Mouse (Mus musculus) kidney, postnatal 0 days (tissue): ENCODE data around the gene Ipo4. TPM values are rescaled to one million over a fixed set of nuclear protein-coding genes. Genes with fewer than 3 reads are reported as not detected.

Source experiments
- ATAC-seq: fragments of 200-750 bp; cut with Nextera tagmentation; replicated peaks from 2 replicates; pipeline ENCODE4 v1.8.0; 2017; ENCODE audit warnings: low read depth, moderate number of reproducible peaks, moderate TSS enrichment, moderate library complexity; ENCODE audit not compliant: low FRiP score
- DNase-seq: peaks from one replicate; pipeline ENCODE4 v3.0.0-alpha.2; 2016; ENCODE audit warnings: low spot score
- H3K27ac ChIP-seq: fragments of 300-500 bp; sonication (generic); 2 replicates; pipeline ENCODE4 v1.5.1; 2014; ENCODE audit warnings: mild to moderate bottlenecking
- H3K27me3 ChIP-seq: fragments of 300-500 bp; sonication (generic); 2 replicates; pipeline ENCODE4 v1.6.1; 2014; ENCODE audit warnings: low read length, mixed read lengths; ENCODE audit not compliant: insufficient read depth
- H3K36me3 ChIP-seq: fragments of 300-500 bp; sonication (generic); 2 replicates; pipeline ENCODE4 v1.6.1; 2014; ENCODE audit warnings: low read length, mixed read lengths; ENCODE audit not compliant: insufficient read depth
- H3K4me1 ChIP-seq: fragments of 300-500 bp; sonication (generic); replicated peaks from 2 replicates; pipeline ENCODE4 v1.6.1; 2014; ENCODE audit warnings: antibody characterized with exemption, low read length, mixed read lengths; ENCODE audit not compliant: insufficient read depth
- H3K4me2 ChIP-seq: fragments of 300-500 bp; sonication (generic); 2 replicates; pipeline ENCODE4 v1.6.1; 2014; ENCODE audit warnings: mild to moderate bottlenecking, low read length, moderate library complexity, mixed read lengths
- H3K4me3 ChIP-seq: fragments of 300-500 bp; sonication (generic); replicated peaks from 2 replicates; pipeline ENCODE4 v1.5.1; 2014; ENCODE audit warnings: low read depth, low read length
- H3K9ac ChIP-seq: fragments of 300-500 bp; sonication (generic); 2 replicates; pipeline ENCODE4 v1.6.1; 2014; ENCODE audit warnings: low read depth, low read length
- H3K9me3 ChIP-seq: fragments of 300-500 bp; sonication (generic); replicated peaks from 2 replicates; pipeline ENCODE4 v1.6.1; 2016; ENCODE audit warnings: low read length, inconsistent platforms, mixed read lengths
- CTCF ChIP-seq: IDR thresholded peaks from 2 replicates; pipeline ENCODE4 v1.5.1; 2016; ENCODE audit warnings: antibody characterized with exemption, low read depth, mild to moderate bottlenecking, moderate library complexity
- WGBS: fragments of 180-500 bp; shearing (Covaris S2); extraction: QIAGEN DNeasy Blood & Tissue Kit; methylation state at CpG from one replicate; pipeline ENCODE4 v1.1.7; 2014; 5-methylcytosine and 5-hydroxymethylcytosine counted together
- polyA plus RNA-seq: library from polyadenylated mRNA; unstranded; fragments of >200 nt; fragmentation: Nextera tagmentation; extraction: Ambion mirVana; gene quantifications from 2 replicates; pipeline ENCODE4 v1.2.1, GENCODE M21; 2015

The Ipo4 gene
- polyA plus RNA-seq, 1 experiment from 2014 or later: 58.5 TPM

DNA sequence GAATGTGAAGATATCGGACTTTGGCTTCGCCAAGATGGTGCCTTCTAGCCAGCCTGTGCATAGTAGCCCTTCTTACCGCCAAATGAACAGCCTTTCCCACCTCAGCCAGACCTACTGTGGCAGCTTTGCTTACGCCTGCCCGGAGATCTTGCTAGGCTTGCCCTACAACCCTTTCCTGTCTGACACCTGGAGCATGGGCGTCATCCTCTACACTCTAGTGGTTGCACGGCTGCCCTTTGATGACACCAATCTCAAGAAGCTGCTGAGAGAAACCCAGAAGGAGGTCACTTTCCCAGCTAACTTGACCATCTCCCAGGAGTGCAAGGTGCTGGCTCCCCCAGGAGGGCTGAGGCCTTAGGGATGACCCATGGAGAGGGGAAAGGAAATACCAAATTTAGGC is 15.8 kb upstream of the Ipo4 start:
- Histone ChIP-seq H3K27me3 (no peaks in the 10 kb centered on the region), H3K4me1 (no peaks in the 10 kb centered on the region), H3K9ac (no peak overlapping the region), H3K4me3 (no peak overlapping the region), H3K9me3 (no peaks in the 10 kb centered on the region), H3K27ac (no peak overlapping the region), H3K4me2 (no peak overlapping the region), H3K36me3 (0 out of 2 replicates have a peak, but pooled peaks cover 2% of the 10 kb centered on the region)
- ATAC-seq: no peak
- 90% methylated on average over 7 of the region's 7 CpGs for WGBS
- DNase-seq: no peak
- no peak for TF ChIP-seq CTCF

GRCm38 (mm10) chr14:55649884-55650283 is 14.1 kb upstream of the Ipo4 start, which contains the start of gene Tssk4:
Tssk4 (plus strand) TSS chr14:55650184.
- no peak within 1 kb of the TSS for H3K4me3 ChIP-seq
- no peak within 1 kb of the TSS for H3K9ac ChIP-seq
- DNase-seq (no peak), ATAC-seq (no peak)
- WGBS: 91% methylated on average over 2 of the region's 2 CpGs
- H3K4me1 ChIP-seq: no peaks in the 10 kb centered on the region; the same call in 1 of the 2 replicates
- H3K27ac ChIP-seq: no peak within 1 kb of the TSS
- no peak within 1 kb of the TSS for H3K4me2 ChIP-seq
- 0 out of 2 replicates have a peak, but pooled peaks cover 6% of the 10 kb centered on the region for H3K36me3 ChIP-seq
- no peaks in the 10 kb centered on the region for H3K27me3 ChIP-seq
- no peak for TF ChIP-seq CTCF
- no peaks in the 10 kb centered on the region for H3K9me3 ChIP-seq

- H3K27ac ChIP-seq: peak overlapping the region; percentile 96
- peaks cover 7% of the 10 kb centered on the region for H3K4me1 ChIP-seq
- no peaks in the 10 kb centered on the region for H3K27me3 ChIP-seq
- peak overlapping the region; percentile 72 for H3K4me3 ChIP-seq
- WGBS: 11% methylated on average over 17 of the region's 17 CpGs
- ATAC-seq (no peak), DNase-seq (peak; percentile 68)
- peak overlapping the region; percentile 93 for H3K9ac ChIP-seq
- H3K4me2 ChIP-seq: peak overlapping the region; percentile 81
- peaks cover 21% of the 10 kb centered on the region; the same call in 1 of the 2 replicates for H3K36me3 ChIP-seq
- no peaks in the 10 kb centered on the region for H3K9me3 ChIP-seq
- TF ChIP-seq CTCF: no peak
Observed at GRCm38 (mm10) chr14:55644261-55644888, 8.6 kb upstream of the Ipo4 start.

- no peaks in the 10 kb centered on the region for H3K27me3 ChIP-seq
- peak within 1 kb of the TSS; percentile 93 for H3K9ac ChIP-seq
- peak within 1 kb of the TSS; percentile 81 for H3K4me2 ChIP-seq
- WGBS: under 1% methylated on average over 84 of the region's 89 CpGs
- H3K9me3 ChIP-seq: no peaks in the 10 kb centered on the region
- ATAC-seq: peak; percentile 86
- H3K4me3 ChIP-seq: peak within 1 kb of the TSS; percentile 72
- H3K36me3 ChIP-seq: peaks cover 31% of the 10 kb centered on the region; the same call in 1 of the 2 replicates
- DNase-seq: peak; percentile 87
- TF ChIP-seq CTCF: no peak
- H3K4me1 ChIP-seq: peaks cover 7% of the 10 kb centered on the region
- H3K27ac ChIP-seq: peak within 1 kb of the TSS; percentile 96
Observed at GRCm38 (mm10) chr14:55643060-55643907, 7.5 kb upstream of the Ipo4 start, which contains the start of gene Tm9sf1. Tm9sf1 (minus strand) TSS chr14:55643806.

DNA sequence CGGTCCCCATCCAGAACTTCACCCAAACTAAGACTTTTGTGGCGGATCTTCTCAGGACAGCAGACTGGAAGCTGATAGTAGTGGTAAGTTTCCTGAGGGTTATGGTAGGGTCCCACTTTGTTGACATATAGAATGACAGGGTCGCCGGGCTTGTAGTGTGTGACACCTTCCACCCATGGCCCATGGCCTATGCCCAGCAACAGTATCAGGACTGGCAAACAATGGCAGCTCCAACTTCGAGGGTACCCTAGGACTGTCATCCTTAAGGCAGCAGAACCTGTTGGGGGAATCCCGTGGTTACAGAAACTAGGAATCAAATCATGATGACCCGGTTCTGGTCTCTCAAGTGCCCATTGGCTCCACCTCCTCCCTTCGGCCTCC is 6.9 kb upstream of the Ipo4 start:
- Histone ChIP-seq H3K4me1 (peaks cover 7% of the 10 kb centered on the region), H3K4me3 (peak overlapping the region; percentile 72), H3K36me3 (peaks cover 36% of the 10 kb centered on the region; the same call in 1 of the 2 replicates), H3K9me3 (no peaks in the 10 kb centered on the region), H3K27me3 (no peaks in the 10 kb centered on the region), H3K9ac (peak overlapping the region; percentile 93), H3K4me2 (peak overlapping the region; percentile 81), H3K27ac (peak overlapping the region; percentile 96)
- DNase-seq: no peak
- TF ChIP-seq CTCF: no peak
- WGBS: 19% methylated on average over 8 of the region's 8 CpGs
- no peak for ATAC-seq

DNA sequence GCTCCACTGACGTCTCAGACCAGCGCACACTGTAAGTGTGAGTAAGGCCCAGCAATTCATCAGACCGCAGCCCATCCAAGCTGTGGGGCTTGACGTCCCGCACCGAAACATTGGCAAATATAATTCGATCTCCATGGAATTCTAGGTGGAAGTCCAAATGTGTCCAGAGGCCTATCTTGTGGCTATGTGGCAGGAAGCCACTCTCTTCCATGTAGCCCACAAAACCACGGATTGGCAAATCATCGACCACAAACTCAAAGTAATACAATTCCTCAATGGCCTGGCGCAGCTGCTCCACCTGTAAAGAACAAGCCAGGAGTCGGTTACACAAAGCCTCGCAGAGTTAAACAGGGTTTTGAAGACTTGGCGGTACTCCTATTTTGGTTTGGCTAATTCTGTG is 5.5 kb upstream of the Ipo4 start:
- ATAC-seq (no peak), DNase-seq (no peak)
- no peak overlapping the region for H3K9ac ChIP-seq
- H3K9me3 ChIP-seq: no peaks in the 10 kb centered on the region
- peaks cover 7% of the 10 kb centered on the region for H3K4me1 ChIP-seq
- 95% methylated on average over 13 of the region's 13 CpGs for WGBS
- no peak overlapping the region for H3K27ac ChIP-seq
- no peak overlapping the region for H3K4me3 ChIP-seq
- peaks cover 35% of the 10 kb centered on the region; the same call in 1 of the 2 replicates for H3K36me3 ChIP-seq
- no peak overlapping the region for H3K4me2 ChIP-seq
- H3K27me3 ChIP-seq: no peaks in the 10 kb centered on the region
- TF ChIP-seq CTCF: no peak
